Mouse (Mus musculus) embryo, embryonic 10.5 days (tissue): ENCODE results near the gene Clec14a.
"Not testable (repeated sequence)": the region's sequence is repeated elsewhere in the genome, so short reads cannot be mapped to it uniquely, and the experiment has no call there.

Experiments
- DNase-seq: peaks from one replicate; pipeline ENCODE4 v3.0.0-alpha.2; 2015; ENCODE audit warnings: low spot score

Clec14a gene

DNA sequence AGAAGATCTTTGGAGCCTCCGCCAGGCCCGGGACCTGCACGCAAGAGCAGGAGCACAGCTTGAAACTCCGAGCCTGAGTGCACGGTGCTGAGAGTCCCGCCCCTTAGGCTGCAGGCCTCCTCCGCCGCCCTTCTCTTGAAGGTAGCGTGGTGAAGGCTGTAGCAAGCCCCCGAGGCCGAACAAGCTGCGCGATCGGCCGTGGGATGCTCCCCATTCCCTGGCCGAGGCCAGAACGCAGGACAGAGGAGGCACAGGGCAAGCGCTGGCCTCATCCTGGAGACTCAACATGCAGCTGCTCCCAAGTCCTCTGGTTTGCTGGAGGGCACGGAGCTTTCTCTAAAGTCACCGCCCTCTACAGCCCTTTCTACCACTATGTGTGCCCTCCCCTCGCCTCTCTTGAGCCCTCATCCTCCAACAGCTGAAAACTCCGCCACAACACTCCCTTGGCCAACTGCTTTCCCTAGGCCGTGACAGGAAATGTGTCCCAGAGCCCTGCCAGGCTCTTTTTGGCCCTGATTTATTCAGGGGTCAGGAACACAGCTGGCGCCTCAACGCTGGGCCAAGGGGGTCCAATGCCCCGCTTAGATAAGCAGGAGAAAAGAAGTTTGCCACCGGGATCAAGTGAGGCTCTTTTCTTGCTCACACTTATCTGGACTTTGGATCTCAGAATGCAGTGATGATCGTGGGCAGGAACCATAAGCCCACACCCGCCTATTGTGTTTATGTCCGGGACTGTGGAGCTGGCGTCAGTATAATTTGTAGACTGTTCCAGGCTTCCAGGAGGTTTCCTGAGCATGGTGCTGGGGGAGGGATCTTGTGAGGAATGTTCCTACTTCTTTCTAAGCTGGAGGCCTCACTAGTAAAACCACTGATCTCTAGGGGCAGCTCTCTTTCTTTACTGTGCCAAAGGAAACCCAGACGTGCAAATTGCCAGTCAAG, at the start of gene Clec14a:
TSS of gene Clec14a (minus strand) at position 728 of the 939 bp plus-strand sequence.
- DNase-seq: peak; percentile 68

GRCm38 (mm10) chr12:58307835-58308234, 38.7 kb upstream of the Clec14a start:
- no peak for DNase-seq

- DNase-seq: not testable (repeated sequence)
Observed at GRCm38 (mm10) chr12:58306402-58306801, 37.3 kb upstream of the Clec14a start.

DNA sequence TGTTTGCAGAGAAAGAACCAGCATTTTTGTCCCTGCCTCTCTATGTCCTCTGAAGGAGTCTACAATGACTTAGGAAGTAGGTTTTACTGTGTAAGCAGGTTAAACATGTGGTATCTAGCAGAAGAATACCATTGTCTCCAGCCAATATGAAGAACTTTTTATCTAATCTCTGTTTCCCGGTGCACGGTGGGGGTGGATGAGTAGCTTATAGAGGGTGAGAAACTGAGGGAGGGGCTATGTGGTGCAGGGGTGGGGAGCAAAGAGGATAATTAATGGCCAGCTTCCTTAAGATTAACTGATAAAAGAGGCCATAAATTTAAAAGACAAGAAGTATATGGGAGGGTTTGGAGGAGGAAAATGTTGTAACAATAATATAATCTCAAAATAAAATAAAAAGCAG, 36.5 kb upstream of the Clec14a start:
- no peak for DNase-seq

GRCm38 (mm10) chr12:58296980-58297379, 27.9 kb upstream of the Clec14a start:
- DNase-seq: no peak

GRCm38 (mm10) chr12:58285912-58286311, 16.8 kb upstream of the Clec14a start:
- no peak for DNase-seq

- no peak for DNase-seq
Observed at GRCm38 (mm10) chr12:58270520-58270919, 1.4 kb upstream of the Clec14a start.

GRCm38 (mm10) chr12:58269505-58269904, 415 bp upstream of the Clec14a start:
- DNase-seq: no peak

DNA sequence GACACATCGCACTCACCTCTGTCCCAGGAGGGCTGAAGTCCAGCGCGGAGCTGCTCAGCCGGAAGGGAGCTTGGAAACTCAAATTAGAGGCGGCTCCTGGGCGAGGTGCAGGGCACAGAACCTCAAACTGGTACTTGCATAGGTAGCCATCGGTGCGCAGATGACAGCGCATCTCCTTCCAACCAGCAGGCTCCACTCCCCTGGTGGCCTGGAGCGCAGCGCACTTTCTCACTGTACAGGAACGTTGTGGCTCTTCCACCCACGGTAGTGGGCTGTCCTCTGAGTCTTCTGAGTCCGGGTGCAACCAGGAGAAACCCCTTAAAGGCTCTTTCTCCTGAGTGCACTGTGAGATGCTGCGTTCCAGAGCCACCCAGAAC, 916 bp downstream of the Clec14a start:
- no peak for DNase-seq

GRCm38 (mm10) chr12:58267779-58268178, 1.3 kb downstream of the Clec14a start:
- no peak for DNase-seq

- no peak for DNase-seq
Observed at GRCm38 (mm10) chr12:58251901-58252300, 17.2 kb downstream of the Clec14a start.

- DNase-seq: no peak
Observed at GRCm38 (mm10) chr12:58232489-58232888, 36.6 kb downstream of the Clec14a start.

DNA sequence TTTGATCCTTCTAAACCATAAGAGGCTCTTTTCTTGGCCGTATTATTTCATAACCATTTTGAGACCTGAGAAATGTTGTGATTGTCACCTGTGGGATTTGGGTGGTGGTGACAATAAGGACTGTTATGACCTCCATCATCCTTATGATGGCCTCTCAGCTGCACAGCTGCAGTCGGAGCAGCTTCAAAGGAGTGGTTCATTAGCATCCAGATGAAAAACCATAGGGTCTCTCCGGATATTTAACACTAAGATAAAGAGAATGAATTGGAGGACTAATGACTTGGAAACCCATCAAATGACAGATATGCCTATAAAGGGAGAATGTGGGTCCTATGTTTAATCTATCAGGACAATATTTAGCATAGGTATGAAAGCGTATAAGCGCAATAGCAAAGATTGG, 43.4 kb downstream of the Clec14a start:
- no peak for DNase-seq

- DNase-seq: no peak
Observed at GRCm38 (mm10) chr12:58219078-58219477, 50.0 kb downstream of the Clec14a start.

DNA sequence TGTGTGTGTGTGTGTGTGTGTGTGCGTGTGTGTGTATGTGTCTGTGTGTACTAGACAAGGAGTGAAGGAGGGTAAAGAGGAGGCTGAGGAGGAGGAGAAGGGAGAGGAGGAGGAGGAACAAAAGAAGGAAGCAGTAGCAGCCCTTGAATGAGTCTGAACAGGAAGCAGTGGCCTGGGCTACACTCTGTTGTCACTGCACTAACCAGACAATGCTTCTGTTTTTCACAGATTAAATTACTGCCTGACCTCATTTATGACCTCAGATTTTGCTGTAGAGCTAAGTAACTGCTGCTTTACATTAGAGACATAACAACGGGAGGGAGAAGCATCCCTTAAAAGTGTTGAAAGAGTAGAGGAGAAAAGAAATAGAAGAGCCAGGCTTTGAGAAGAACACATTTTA, 52.9 kb downstream of the Clec14a start:
- DNase-seq: peak; percentile 29
